Mouse (Mus musculus): ENCODE results near the gene Rbbp6.

Rbbp6 gene

DNA sequence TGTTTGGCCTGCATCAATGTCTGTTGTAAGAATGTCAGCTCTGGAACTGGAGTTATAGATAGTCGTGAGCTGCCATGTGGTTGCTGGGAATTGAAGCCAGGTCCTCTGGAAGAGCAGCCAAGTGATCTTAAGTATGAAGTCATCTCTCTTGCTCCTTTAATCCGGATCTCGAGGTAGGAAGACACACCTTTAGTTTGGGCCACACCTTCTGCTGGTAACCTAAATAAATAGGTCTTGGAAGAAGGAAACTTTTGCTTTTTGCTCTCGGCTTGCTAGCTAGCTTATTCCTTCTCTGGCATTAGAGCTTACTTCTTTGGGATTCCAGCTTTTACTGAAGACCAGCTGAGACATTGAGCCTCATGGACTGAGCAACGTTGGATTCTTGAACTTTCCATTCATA is at the start of gene Rbbp6:
Rbbp6 (plus strand) TSS at position 301 of the 400 bp plus-strand sequence.
- DNase-seq (ENCODE audit: low read depth, low spot score) = no peak

DNA sequence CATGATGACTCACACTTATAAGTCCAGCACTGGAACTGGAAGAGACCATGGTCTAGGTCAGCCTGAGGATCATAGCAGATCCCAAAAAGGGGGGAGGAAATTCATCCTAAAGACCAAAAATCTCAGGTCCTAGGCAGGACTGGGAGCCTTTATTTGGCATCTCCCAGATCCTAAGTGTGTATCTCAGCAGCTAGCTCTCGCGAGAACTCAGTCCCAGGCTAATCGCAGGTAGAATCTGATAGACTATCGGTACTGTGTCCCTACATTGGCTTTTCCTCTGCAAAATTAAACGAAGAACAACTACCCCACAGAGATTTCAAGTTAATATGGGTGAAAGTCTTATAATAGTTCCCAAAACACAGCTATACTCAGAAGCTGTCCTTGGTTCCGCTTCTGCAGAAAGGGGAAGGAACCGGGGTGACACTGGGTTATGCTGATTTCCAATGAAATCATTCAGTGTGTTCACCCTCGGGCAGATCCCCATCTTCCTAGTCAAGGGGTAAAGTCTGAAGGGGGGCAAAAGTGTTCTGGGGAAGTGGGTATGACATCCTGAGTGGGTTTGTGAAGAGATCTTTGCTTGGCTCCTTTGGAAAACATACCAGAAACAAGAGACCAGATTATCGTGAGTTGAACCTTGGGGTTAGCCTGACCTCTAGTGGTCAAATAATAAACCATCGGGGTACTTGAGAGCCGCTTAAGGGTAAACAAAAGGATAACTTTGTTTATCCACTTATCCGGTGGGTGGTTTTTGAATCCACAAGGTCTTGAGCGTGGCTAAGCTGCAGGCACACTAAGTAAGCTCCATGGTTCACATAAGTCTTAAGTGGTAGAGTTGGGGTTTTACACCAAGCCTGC is 45.5 kb upstream of the Rbbp6 start:
- DNase-seq (ENCODE audit: low read depth, low spot score) = peak; percentile 90

DNA sequence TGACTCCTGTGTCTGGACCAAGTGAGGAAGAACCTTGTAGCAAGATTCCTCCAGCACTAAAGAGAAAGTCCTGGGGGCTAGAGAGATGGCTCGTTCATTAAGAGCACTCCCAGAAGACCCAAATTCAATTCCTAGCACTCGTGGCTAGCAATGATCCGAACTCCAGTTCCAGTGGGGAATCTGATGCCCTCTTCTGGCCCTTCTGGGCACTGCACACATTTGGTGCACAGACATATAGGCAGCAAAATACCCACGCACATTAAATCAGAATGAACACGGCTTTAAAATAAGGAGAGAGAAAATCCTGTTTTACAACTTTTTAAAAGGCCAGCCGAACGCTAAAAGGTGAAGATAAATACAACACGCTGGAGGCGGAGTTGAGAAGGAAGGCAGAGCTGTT is 43.9 kb upstream of the Rbbp6 start:
- no peak for DNase-seq (ENCODE audit: low read depth, low spot score)

DNA sequence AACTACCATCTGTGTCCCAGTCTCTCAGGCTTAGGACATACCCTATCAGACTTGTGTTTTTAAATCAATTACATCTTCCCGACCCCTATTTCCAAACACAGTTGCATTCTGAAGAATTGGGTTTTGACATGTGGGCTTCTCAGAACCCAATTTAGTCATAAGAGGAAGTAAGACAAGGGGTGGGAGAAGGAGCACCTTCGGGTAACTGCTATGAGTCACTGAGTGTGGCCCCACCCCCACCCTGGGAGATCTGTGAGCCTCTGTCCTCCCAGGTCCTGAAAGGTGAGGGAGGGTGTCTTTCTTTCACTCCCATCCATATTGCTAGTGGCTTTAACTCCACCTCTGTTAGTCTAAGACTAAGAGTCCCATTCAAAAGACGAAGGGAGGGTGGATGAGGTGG is 41.2 kb upstream of the Rbbp6 start:
- no peak for DNase-seq (ENCODE audit: low read depth, low spot score)

DNA sequence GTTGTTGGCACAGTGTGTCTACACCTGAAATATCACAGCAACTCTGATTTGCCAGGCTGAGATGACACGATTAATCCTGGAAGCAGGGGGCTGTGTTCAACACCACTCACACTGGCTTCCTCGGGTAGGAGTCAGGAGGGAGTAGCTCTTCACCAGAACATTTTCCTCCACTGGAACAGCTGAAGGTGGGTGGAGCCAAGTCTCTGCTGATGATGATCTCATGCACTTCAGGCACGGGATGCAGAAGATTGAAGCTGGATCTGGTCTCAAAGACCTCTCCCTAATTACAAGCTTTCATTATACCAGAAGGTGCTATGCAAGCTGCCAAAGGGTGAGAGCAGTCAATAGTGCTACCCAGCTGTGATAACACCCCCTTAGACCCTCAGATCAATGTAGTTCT is 35.0 kb upstream of the Rbbp6 start:
- DNase-seq (ENCODE audit: low read depth, low spot score) = peak; percentile 62

DNA sequence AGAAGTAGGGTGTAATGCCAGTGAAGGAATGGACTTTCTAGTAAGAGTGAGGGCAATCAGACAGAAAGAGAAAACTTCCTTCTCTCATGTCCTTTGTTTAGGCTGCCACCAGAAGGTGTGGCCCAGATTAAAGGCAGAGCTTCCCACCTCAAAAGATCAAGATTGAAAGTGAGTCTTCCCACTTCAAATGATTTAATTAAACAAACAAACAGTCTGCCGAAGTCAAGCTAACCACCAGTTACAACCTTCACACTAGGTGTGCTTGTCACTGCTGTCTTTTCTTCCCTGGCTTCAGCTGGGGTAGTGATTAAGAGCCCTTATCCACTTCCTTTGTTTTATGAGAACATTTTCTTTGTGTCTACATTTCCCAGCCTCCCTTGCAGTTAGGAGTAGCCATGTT is 33.3 kb upstream of the Rbbp6 start:
- no peak for DNase-seq (ENCODE audit: low read depth, low spot score)

DNA sequence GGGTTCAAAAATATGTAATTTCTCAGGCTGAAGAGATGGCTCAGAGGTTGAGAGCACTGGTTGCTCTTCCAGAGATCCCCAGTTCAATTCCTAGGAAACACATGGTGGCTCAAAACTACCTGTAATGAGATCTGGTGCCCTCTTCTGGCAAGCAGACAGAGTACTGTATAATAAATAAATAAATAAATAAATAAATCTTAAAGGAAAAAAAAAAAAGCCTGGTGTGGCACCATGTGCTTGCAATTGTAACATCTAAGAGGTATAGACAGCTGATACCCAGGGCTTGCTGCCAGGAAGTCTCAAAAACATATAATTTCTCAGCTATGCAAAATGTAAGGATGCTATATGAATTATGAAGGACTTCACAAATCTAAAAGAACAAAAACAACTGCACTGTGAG is 28.9 kb upstream of the Rbbp6 start:
- no peak for DNase-seq (ENCODE audit: low read depth, low spot score)

DNA sequence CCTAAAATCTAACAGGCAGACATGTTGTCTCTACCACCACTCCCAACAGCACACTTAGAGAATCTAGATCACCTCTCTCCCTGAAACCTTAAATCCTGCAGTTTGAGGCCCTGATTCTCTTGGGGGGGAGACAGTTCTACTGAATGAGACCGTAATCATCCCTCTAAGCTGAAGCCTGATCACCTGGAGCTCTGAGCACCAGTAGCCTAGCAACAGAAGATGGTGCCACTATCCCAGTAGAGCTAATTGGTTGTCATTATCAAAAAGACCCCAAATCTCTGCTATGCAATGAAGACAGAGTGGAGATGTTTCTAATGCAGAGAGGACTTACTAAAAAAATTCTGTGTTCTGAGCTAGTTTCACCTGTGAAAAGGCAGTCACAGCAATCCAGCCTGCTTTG is 27.3 kb upstream of the Rbbp6 start:
- DNase-seq (ENCODE audit: low read depth, low spot score) = no peak

DNA sequence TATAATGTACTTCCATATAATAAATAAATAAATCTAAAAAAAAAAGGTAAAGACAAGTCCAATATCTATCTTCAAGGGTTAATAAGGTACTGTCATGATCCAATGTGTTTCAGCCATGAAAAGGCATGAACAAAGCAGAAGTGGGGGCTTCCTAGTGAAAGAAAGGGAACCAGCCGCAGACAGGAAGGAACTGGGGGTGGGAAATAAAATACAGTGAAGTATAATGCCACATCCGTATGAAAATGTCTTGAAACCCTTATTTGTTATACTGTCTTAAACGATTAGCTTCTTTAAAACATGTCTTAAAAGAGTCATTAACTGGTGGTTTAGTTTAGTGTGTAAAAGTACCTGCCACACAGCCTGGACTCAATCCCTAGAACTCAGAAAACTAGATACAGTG is 26.3 kb upstream of the Rbbp6 start:
- no peak for DNase-seq (ENCODE audit: low read depth, low spot score)

DNA sequence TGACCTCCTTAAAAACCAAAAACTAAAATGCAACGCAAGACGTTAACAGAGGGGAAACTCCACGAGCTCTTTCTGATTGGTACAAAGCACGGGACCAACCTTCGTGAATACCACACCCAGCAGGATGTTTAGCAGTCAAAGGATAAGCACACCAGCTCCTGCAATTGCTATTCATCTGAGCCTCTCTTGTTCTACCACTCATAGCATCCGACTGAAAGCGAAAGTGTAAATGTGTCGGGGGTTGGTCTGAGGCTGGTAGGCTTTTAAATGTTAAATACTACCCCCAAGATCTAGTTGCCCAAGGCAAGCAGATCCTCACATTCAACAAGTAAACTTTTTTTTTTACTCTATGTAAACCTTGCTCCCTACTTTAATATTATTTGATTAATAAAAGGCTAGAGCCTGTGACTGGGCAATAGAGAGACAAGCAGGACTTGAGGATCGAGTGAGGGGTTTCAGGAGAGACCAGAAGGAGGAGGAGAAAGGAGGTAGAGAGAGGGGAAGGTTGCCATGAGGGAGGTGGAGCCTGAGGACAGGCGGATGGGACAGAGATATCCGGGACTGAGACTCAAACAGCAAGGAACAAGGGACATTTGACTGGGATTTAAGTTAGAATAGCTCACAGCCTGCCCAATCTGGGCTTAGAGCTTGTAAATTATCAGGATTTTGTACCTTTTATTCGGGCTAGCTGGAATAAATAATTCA is 25.0 kb upstream of the Rbbp6 start:
- DNase-seq (ENCODE audit: low read depth, low spot score) = no peak

DNA sequence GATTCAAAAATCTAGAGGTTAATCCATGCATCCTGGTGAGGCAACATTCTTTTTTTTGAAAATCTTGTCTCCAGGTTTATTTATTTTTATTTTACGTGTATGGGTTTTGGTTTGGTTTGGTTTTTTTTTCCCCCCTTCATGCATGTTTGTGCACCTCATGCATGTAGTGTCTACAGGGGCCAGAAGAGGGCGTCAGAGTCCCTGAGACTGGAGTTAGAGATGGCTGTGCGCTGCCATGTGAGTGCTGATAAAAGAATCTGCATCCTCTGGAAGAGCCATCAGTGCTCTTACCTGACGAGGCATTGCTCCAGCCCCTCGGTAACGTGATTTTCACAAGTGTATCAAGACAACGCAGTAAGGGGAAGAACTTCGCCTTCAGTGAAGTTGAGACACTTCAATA is 23.4 kb upstream of the Rbbp6 start:
- no peak for DNase-seq (ENCODE audit: low read depth, low spot score)

DNA sequence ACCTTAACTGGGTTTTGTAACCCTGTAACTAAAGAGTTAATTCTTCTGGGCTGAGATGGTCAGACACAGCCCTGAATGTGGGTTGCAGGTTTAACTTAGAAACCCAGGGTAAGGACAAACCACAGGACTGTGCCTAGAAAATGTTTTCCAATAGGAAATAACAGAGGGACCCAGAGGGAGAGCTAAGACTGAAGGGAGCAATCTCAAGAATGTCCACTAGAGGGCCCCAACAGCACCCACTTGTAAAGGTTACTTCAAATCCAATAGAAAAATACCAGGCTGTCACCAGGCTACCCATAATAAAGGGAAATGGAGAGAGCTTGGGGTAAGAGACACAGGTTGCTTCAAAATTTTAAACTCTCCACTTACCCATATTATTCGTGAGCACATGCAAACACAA is 20.3 kb upstream of the Rbbp6 start:
- peak; percentile 93 for DNase-seq (ENCODE audit: low read depth, low spot score)

DNA sequence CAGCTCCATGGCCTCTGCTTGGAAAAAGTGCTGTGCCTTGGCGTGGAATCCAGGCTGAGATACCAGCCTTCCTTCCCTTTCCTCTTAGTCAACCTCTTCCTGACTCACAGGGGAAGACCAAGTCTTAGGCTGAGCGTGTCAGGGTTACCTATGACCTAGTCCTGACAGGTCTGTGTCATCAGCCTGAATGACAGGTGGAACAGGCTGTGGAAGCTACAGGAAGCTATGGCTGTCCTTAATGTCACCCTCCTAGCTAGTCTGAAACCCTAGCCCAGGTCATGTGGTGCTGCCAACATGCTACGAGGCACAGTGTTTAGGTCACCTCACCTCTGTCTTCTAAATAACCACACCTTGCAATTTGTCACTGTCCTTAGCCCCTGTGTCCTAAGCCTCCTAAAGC is 16.2 kb upstream of the Rbbp6 start:
- DNase-seq (ENCODE audit: low read depth, low spot score) = no peak

DNA sequence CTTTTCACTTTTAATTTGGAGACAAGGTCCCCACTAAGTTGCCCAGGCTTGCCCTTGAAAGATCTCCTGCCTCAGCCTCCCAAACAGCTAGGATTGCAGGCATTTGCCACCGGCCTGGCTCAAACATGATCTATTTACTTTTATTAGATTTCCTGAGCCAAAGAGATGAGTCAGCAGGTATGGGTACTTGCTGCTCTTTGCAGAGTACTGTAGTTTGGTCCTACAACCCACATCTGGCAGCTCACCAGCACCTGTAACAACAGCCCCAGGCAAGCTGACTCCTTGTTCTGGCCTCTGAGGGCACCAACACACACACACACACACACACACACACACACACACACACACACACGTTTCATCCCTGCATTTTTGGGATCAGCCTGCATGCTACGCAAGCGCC is 14.0 kb upstream of the Rbbp6 start:
- DNase-seq (ENCODE audit: low read depth, low spot score) = no peak

DNA sequence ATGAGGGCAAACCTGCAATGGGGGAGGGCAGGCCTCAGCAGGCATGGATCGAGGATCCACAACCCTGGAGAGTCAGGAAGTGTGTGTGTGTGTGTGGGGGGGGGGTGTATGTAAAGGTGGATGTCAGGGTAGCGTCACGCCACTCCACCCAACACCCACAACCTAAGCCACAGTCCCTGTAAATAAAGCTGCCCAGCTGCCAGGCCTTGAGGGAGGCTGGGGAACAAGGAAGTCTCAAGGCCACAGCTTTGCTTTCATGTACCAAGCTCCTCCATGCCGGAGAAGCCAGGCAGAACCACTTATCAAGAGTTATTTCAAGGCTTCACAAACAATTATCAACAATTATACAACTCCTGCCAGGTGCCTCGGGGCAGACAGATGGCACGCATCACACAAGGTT is 13.4 kb upstream of the Rbbp6 start:
- peak; percentile 7 for DNase-seq (ENCODE audit: low read depth, low spot score)

DNA sequence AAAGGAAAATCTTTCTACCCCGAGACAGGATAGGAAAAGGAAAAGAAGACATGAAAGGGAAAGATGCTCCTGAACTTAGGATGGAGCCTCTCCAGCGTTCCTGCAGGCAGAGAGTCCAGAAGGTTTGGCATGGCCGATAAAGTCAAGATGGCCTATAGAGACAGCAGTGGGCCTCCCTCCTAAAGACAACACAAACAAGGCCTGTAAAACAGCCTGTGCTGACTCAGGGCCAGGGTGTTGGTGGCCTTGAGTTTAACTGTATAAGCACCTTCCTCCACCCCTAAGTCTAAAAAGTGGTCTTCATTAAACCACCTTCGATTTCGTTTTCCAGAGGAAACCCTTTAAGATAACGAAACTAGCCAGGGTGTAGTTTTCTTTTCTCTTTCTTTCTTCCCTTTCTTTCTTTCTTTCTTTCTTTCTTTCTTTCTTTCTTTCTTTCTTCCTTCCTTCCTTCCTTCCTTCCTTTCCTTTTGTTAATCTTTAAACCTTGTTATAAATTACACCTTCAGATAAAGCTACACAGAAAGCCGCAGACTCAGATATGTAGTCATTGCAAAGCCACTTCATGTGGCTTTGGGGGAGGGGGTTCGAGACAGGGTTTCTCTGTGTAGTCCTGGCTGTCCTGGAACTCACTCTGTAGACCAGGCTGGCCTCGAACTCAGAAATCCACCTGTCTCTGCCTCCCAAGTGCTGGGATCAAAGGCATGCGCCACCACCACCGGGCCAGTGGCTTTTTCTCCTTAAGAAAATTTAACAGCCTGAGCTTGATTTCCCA is 10.8 kb upstream of the Rbbp6 start:
- no peak for DNase-seq (ENCODE audit: low read depth, low spot score)

DNA sequence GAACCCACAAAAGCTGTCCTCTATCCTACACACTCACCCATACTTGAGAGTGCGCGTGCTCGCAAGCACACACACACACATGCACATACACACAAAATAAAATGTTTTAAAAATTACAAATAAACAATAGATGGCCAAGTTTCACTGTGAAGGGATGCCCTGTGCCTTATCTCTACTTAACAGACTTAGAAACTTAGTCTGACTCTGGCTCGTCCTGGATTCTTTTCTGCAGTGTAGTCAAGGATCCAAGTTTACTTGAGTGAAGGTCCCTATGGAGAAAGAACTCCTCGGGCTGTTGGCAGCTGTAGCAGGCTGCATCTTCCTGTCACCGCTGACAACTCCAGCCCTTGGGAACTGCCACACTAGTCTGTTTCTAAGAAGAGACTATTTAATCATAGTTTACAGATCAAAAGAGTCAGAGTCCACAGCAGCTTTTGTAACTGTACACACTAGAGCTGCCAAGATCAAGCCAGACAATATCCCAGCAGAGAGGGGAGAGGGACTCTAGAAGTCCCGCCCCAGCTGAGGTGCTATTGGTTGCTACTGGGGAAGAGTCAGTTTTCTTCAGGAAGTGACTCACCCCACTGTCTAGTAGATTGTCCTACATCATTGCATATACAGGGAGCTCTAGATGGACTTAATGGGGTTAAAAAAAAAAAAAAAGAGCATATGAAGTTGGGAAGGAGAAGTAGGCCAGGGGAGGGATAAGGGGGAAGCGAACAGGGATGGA is 10.1 kb upstream of the Rbbp6 start:
- DNase-seq (ENCODE audit: low read depth, low spot score) = no peak

DNA sequence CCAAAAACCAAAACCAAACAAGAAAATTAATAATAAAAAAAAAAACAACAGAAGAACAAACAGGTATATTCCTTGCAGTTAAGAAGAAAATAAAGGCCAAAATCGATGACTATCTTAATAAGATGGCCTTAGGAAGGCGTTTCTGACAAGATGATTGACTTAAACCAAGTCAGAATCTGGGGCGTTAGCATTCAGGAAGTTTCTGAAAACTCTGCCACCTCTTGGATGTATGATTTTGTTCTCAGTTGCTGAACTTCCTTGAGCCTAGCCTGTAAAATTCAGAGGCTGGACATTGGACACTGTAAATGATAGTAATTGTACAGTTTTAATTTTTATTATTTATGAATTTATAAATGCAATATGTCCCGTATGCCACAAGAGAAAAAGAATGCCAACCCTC is 3.3 kb downstream of the Rbbp6 start:
- DNase-seq (ENCODE audit: low read depth, low spot score) = peak; percentile 37

DNA sequence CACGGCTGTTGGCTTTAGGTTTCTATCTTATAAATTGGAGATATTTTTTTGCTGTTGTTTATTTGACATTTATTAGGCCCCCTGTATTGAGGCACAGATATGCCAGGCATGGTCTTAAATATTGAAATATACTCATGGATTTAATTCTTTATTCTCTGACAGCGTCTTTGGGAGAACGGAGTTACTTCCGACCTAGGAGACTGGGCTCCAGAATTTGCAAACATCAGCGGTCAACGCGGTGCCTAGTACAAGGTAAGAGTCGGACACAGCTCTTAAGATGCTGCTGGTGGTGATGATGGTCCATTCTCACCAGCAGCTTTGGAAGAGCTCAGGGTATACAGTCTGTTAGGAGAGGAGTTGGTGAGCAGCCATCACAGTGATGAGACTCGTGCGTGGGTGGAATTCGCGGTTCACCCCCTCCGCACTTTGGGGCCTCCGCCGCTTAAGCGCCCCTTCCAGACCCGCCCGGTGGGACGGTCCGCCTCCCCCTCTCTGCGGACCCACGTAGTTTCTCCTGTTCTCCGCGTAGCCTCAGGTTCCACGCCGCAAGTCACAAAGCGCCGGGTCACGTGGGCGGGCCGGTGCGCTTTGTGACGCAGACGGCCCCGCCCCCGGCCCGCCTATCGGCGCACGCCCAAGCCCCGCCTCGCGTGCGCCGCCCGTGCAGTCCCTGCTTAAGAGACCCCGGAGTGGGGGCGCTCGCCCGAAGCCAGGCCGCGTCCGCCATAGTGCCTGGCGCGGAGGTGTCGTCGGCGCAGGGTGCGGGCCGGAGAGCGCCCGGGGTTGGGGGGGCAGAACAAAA is 3.9 kb downstream of the Rbbp6 start:
- DNase-seq (ENCODE audit: low read depth, low spot score) = peak; percentile 99

DNA sequence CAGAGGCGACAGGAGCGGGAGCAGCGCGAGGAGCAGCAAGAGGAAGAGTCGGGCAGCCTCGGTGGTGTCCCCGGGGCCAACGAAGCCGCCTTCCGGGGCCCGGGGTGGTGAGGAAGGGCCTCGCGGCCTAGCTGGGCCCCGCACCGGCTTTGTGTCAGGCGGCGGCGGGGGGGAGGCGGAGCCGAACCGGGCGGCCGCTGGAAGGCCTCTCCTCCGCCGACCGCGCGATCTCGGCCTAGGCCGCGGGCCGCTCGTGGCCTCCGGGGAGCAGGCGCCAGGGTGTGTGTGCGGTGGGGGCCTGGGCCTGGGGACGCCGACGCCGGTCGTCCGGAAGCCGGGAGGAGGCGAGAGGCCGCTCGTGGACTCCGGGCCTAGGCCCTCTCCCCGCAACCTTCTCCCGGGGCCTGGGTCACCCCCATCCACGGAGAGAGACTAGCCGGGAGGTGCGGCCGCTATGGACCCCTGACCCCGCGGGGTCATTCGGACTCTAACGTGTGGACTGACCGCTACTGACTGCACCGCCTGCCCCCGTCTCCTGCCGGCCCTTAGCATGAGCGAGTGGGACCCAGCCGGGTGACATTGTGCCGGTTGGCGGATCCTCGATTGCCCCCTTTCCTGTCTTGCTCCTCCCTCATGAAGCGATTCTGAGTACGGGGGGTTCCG is 4.8 kb downstream of the Rbbp6 start:
- peak; percentile 57 for DNase-seq (ENCODE audit: low read depth, low spot score)
